Mouse (Mus musculus) left cerebral cortex, adult 8-10 months (tissue): Measurements from ENCODE around the gene Numa1. TPM values are rescaled to one million over a fixed set of nuclear protein-coding genes. Genes with fewer than 3 reads are reported as not detected.
"Not testable (repeated sequence)": the region's sequence is repeated elsewhere in the genome, so short reads cannot be mapped to it uniquely, and the experiment has no call there.

Source experiments
- DNase-seq, 2 experiments: peaks; one replicate each; pipeline ENCODE4 v3.0.0; 2022; ENCODE audit warnings: low spot score in 2 of 2
- total RNA-seq, 4 experiments: library from RNA; stranded (reverse); gene quantifications; 2 replicates each; pipeline ENCODE4 v1.2.4; 2022

Gene Numa1
- total RNA-seq, 4 experiments from 2014 or later: 98.8 to 108 (median 101) TPM

- no peak for DNase-seq
Observed at GRCm38 (mm10) chr7:102035534-102035933, 101.6 kb downstream of the Numa1 start.

DNA sequence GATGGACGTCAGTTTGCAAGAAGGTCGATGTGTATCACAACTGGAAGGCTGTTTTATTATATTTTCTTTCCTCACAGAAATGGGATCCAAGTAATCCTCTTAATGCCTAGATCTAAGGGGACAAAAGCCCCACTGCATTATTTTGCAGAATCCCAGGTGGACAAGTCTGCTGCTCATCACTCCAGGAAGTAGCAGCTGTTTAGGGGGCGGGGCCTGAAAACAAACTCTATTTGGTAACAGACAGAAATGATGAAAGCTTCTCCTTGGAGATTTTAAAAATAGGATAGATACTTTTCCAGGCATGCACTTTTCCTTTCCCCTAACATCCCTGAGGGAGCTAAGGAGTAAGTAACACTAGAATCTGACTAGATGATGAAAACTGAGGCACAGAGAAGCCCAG lies 103.4 kb downstream of the Numa1 start:
- no peak for DNase-seq

DNA sequence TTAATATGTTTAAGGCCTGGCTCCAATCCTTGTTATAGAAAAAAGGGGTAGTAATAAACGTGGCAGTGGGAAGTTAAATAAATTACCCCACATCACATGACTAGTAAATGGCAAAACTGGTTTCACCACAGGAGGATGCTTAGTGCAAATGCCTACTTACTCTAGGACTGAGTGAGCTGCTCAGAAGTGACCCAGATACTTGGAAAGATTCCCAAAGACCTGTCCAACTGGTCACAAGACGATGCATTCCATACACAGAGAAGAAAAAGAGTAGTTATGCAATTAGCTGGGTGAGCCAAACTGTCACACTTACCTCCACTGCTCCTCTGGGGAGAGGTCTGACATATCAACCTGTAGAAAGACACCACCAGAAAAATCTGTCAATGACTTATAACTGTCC lies 108.4 kb downstream of the Numa1 start:
- no peak for DNase-seq

DNA sequence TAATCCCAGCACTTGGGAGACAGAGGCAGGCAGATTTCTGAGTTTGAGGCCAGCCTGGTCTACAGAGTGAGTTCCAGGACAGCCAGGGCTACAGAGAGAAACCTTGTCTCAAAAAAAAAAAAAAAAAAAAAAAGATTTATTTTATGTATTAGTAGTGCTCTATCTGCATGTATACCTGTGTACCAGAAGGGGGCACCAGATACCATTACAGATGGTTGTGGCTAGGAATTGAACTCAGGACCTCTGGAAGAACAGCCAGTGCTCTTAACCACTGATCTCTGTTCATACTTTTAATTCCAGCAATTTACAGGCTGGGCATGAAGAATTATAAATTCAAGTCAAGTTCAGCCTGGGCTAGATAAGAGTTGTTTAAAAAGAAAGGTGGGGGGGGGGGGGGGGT lies 114.6 kb downstream of the Numa1 start:
- not testable (repeated sequence) for DNase-seq

DNA sequence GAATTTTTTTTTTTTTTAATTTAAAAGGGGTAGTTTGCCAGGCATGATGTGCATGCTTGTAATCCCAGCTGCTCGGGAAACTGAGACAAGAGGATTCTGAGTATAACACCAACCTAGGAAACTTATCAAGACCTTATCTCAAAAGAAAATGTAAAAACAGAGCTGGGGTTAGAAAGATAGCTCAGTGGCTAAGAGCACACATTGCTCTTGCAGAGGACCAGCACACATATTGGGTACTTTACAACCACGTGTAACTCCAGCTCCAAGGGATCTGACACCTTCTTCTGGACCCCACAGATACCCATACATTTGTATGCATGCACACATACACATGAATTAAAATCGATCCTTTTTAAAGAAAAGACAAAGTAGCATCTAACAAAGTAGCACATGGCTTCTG lies 127.4 kb downstream of the Numa1 start:
- no peak for DNase-seq

GRCm38 (mm10) chr7:102062203-102062602 lies 128.3 kb downstream of the Numa1 start:
- no peak for DNase-seq

DNA sequence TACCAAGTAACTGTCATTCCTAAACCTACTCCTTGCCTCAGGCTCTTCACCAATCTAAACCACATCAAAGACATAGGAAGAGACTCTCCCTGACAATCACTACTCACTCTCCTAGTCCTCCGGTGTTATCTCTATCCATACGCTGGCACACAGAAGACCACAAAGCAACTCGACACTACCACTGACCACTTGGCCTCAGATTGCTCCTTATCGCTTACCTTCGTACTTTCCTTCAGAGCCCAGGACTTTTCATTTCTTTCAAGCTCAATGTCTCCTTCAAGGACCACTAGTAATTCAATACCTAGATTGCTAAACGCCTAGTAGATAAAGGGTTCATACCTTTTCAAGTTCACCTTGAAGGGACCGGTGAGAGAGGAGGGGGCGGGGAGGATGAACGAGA lies 130.0 kb downstream of the Numa1 start:
- DNase-seq: no peak

Other genes starting within 250 kb of the Numa1 start
- gene Phox2a, start 115.8 kb upstream of the Numa1 start, total RNA-seq: under 1 TPM in 3 of 4 experiments, not detected in 1; 0.30 to 0.39 (median 0.30) TPM
- 10 to 100 TPM; 35.7 to 46.9 (median 42.6) TPM for gene Inppl1, start 95.9 kb upstream of the Numa1 start, total RNA-seq
- under 1 TPM in 1 of 4 experiments, not detected in 3; 0.55 TPM for gene Folr2, start 76.9 kb upstream of the Numa1 start, total RNA-seq
- gene Anapc15, start 70.4 kb upstream of the Numa1 start, total RNA-seq: 10 to 100 TPM; 30.0 to 45.4 (median 32.9) TPM
- 1 to 10 TPM in 2 of 4 experiments, under 1 TPM in 2; 0.46 to 9.8 (median 1.2) TPM for gene Folr1, start 63.3 kb upstream of the Numa1 start, total RNA-seq
- gene Lamtor1, start 28.2 kb upstream of the Numa1 start, total RNA-seq: 10 to 100 TPM; 83.0 to 96.2 (median 90.5) TPM
- under 1 TPM in 2 of 4 experiments, not detected in 2; 0.13 to 0.32 TPM for gene Tomt, start 27.8 kb upstream of the Numa1 start, total RNA-seq
- 1 to 10 TPM; 3.7 to 8.1 (median 5.8) TPM for gene Lrrc51, start 216 bp upstream of the Numa1 start, total RNA-seq
- gene Il18bp, start 84.6 kb downstream of the Numa1 start, total RNA-seq: 1 to 10 TPM; 6.6 to 8.1 (median 7.8) TPM
- gene Rnf121, start 131.4 kb downstream of the Numa1 start, total RNA-seq: 10 to 100 TPM; 45.4 to 51.5 (median 47.8) TPM
- gene Xndc1, start 131.4 kb downstream of the Numa1 start, total RNA-seq: 10 to 100 TPM; 20.4 to 28.8 (median 24.4) TPM
- 1 to 10 TPM in 3 of 4 experiments, under 1 TPM in 1; 0.63 to 2.4 (median 1.5) TPM for gene Xntrpc, start 131.6 kb downstream of the Numa1 start, total RNA-seq
- gene Trpc2, start 149.0 kb downstream of the Numa1 start, total RNA-seq: 1 to 10 TPM in 3 of 4 experiments, under 1 TPM in 1; 0.61 to 2.4 (median 1.3) TPM
- under 1 TPM in 3 of 4 experiments, not detected in 1; 0.25 to 0.46 (median 0.26) TPM for gene Art1, start 167.6 kb downstream of the Numa1 start, total RNA-seq
- under 1 TPM in 1 of 4 experiments, not detected in 3; 0.33 TPM for gene Art5, start 175.4 kb downstream of the Numa1 start, total RNA-seq
- under 1 TPM; 0.46 to 0.99 (median 0.84) TPM for gene Chrna10, start 182.7 kb downstream of the Numa1 start, total RNA-seq